Mouse (Mus musculus) kidney, adult 11 months (tissue): Measurements from ENCODE around the gene Nt5dc1.
"Not testable (repeated sequence)": the region's sequence is repeated elsewhere in the genome, so short reads cannot be mapped to it uniquely, and the experiment has no call there.

Experiments used
- DNase-seq: peaks from one replicate; pipeline ENCODE4 v3.0.0; 2022

Nt5dc1 gene

DNA sequence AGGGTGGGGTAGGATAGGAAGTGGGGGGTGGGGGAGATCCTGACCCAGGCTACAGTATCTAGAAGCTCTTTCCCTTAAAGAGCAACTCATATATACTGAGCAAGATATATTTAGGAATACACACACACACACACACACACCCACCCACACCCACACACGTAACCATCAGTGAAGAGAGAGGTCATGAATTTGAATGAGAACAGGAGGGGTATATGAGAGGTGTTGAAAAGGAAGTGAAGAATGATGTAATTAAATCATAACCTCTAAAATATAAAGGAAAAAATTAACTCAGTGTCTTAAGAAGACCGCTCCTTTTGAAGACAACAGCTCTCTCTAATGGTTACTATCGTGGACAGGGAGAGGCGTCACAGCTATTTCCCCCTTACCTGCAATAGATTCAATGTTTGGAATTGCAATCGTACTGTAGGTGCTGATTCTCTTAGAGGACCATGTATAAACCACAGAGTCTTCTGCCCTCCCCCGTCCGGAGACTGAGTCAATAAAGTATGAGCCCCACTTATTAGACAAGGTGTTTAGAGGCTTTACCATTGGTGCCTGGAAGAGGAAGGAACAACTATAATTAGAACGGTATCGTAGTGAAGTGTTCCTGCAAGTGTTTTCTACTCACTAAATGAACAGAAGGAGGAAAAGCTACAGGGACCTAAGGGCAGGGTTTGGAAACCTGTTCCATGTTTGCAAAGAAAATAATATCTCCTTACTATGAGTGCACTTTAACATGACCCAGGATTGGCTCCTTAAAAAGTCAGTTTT, 108.3 kb downstream of the Nt5dc1 start:
- no peak for DNase-seq

DNA sequence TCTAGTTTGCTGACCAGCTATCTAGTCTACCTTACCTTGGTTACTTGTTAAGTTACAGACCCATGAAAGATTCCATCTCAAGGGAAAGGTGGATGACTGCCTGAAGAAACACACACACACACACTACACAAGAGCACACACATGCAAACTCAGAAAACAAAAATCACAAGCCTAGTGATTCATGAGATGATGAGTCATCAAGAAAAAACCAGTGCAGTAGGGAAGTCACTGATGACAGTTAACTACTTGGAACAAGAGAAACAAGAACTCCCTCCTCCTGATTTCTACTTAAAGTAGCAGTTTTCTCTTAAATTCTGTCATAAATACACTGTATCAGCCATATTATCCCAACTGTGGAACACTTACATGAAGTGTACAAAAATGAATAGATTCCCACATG, 111.3 kb downstream of the Nt5dc1 start:
- no peak for DNase-seq

DNA sequence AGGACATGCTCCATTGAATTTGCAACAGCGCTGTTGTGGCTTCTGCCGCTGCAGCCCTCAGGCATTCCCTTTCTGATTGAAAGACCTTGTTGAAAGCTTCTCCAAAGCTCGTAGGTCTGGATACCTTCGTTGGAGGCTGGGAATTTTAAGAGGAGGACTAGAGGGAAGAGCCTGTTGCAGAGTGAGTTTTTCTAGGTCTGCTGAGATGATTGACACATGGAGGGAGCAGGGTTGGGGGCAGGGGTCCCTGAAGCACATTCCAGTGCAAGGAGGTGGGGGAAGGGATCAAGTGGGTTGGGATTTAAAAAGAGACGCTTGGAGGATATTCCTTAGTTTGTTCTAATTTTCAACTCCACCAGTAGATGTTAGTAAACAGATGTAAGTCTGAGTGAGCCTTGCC, 118.0 kb downstream of the Nt5dc1 start:
- DNase-seq: no peak

DNA sequence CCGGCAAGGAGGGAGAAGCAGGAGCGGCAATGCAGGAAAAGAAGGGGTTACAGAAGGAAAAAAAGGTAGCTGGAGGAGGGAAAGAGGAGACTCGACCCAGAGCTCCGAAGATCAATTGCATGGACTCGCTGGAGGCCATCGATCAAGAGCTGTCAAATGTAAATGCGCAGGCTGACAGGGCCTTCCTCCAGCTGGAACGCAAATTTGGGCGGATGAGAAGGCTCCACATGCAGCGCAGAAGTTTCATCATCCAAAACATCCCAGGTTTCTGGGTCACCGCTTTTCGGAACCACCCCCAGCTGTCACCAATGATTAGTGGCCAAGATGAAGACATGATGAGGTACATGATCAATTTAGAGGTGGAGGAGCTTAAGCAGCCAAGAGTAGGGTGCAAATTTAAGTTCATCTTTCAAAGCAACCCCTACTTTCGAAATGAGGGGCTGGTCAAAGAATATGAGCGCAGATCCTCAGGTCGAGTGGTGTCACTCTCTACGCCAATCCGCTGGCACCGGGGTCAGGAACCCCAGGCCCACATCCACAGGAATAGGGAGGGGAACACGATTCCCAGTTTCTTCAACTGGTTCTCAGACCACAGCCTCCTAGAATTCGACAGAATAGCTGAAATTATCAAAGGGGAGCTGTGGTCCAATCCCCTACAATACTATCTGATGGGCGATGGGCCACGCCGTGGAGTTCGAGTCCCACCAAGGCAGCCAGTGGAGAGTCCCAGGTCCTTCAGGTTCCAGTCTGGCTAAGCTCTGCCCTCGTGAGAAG, 120.2 kb downstream of the Nt5dc1 start:
- no peak for DNase-seq

DNA sequence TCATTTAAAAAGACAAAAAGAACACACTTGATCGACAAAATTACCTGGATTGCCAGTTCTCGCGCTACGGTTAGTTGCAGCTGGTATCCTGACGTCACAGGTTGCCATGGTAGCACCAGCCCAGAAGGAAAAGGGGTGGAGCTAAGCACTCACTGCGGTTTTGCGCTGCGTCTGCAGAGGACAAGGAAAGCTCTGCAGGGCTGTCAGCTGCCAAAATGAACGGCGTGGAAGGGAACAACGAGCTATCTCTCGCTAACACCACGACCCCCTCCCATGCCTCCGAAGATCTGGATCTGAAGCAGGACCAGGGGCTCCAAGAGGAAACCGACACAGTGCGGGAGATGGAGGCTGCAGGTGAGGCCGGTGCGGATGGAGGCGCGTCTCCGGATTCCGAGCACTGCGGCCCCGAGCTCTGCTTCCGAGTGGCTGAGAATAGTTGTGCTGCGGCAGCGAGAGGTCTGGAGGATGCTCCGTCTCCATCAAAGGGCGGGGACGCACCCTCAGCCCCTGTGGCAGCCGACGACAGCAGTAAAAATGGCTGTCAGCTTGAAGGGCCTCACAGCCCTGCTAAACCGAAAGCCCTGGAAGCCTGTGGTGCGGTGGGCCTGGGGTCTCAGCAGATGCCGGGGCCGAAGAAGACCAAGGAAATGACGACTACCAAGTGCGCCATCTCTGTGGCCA, 120.9 kb downstream of the Nt5dc1 start, which contains the start of gene Tspyl4:
TSS of gene Tspyl4 (plus strand) at position 144 of the 681 bp plus-strand sequence.
- peak; percentile 92 for DNase-seq

DNA sequence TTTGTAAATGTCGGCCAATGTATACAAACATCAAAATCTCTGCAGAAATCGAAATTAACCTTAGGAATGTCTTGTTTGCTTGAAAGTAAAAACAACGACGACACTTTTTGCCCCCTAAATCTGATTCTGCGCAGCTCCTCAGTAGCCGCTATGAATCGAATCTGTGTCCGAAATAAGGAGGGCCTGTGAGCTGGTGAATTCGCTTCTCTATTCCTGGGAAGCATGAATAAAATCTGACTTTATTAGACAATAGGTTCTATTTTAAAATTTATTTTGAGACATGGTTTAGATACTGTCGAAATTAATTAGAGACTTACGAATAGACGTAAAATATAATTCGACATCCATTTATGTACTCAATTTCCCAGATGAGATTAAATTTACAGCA, 121.4 kb downstream of the Nt5dc1 start:
- no peak for DNase-seq

DNA sequence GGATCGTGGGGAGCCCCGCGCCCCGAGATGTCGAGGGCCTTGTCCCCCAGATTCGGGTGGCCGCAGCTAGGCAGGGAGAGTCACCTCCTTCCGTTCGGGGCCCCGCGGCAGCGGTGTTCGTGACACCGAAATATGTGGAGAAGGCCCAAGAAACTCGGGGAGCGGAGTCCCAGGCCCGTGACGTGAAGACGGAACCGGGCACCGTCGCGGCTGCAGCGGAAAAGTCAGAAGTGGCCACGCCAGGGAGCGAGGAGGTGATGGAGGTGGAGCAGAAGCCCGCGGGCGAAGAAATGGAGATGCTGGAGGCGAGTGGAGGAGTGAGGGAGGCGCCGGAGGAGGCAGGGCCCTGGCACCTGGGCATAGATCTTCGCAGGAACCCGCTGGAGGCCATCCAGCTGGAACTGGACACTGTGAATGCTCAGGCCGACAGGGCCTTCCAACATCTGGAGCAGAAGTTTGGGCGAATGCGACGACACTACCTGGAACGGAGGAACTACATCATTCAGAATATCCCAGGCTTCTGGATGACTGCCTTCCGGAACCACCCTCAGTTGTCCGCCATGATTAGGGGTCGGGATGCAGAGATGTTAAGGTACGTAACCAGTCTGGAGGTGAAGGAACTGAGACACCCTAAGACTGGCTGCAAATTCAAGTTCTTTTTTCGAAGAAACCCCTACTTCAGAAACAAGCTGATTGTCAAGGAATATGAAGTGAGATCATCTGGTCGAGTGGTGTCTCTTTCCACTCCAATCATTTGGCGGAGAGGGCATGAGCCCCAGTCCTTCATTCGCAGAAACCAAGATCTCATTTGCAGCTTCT, 135.7 kb downstream of the Nt5dc1 start:
- peak; percentile 69 for DNase-seq

DNA sequence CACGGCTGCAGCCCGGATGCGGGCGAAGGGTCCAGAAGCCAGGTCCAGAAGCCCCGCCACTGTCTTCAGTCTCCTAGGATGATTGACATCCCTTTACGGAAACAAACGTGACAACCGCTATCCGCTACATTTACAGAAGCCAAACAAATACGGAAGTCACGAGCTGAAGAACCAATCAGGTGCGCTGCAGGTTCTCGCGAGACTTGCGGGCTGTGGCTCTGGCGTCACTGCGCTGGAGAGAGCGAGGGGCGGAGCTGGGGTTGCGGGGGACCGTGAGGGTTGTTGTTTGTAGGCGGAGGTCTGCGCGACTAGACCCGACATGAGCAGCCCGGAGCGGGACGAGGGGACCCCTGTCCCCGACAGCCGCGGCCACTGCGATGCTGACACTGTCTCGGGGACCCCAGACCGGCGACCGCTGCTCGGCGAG, 136.4 kb downstream of the Nt5dc1 start, which contains the start of gene Tspyl1:
TSS of gene Tspyl1 (plus strand) at position 229 of the 427 bp plus-strand sequence.
- DNase-seq: peak; percentile 97

DNA sequence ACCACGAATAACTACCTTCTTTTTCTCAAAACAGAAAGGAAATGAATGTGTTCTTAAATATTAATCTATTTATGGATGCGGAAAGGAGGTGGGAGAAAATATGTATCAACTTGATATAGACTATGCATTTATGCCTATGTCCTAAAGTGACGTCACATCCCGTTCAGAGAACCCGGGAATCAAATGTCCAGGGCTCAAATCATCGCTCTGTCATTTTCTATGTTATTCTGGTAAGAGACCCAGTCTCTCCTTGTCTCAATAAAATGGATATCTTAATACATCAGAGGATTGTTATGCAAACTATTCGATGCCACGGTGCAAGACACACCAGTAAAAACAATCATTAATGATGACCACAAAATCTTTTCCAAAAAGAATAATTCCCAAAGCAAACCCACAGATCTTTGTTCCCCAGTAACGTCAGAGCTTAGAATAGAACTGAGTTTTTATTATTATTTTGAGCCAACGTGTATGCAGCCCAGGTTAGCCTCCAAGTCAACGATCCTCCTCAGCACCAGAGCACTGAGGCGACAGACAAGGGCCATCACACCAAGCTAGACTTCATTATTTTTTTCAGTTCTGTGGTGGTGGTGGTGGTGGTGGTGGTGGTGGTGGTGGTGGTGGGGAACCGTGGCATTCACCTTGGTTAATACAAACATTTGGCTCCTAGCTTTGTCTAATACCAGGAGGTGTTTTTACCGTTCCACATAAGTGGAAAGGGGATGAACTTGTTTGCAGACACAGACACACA, 137.0 kb downstream of the Nt5dc1 start:
- no peak for DNase-seq

DNA sequence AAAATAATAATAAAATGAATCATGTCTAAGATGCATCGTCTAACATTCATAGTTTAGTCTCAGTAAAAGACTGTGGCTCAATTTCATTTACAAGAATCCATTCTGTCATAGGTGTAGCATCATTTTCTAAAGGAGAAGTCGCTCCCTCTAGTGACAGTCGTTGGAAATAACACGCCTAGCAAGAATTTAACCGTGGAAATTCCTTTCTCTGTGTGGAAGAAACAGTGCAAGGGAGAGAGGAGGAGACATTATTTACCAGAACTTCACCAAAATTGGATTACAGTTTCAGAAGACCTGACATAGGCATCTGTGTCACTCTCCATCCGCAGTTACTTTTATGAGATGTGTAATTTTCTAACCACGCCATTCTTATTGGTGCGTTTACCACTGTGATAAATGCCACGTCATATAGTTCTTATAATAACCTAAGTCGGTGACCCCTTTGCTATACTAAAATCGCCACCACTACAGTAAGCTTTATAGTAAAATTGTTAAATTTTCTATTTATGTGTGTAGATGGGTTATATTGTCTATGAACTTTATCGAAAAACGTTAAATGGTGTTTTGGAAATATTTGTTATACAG, 137.7 kb downstream of the Nt5dc1 start:
- peak; percentile 48 for DNase-seq

DNA sequence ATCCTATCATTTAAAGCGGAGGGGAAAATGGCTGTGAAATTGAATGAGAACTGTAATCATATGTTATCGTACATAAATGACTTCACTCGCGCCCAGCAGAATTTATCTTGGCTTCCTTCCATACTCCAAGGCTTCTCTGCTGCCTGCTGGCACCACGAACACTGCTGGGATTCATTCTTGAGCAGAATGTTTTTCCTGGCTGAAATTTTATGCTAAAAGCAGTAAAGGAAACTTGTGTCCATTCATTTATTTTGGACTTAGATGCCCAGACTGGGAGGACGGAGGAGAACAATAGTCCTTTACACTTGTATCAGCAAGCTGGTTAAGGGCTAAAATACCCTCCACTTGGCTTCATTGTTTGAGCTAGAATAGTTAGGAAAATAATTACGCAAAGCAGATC, 146.7 kb downstream of the Nt5dc1 start:
- no peak for DNase-seq

DNA sequence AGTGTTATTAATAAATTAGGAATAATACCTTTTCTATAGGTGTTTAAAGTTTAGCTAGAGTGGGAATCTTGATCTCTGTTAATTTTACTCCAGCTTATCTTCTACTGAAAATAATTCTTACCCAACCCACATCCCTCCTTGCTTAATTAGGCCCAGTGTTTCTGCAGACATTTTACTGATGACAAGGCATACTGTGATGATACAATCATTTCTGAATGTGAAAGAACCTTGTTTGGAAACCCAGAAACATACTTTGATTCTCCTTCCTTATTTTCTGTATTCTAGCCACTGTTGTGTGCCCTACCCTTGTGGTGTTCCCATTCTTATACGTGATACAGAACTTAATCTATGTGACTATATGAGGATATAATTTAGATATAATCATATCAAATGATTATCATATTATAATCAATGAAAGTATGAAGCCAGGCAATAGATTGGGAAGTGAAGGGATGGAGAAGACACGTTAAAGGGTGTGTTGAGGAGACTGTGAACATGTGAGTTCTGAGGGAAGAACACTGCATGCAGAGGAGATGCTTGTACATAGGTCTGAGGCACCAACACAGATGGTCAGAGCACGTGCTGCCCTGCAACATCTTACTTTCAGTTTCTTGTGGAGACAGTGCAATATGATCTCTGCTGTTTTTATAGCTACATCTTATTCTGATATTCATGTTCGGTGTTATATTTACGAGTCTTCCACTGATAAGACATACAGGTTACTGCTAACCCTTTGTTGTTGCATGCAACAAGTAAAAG, 150.9 kb downstream of the Nt5dc1 start:
- DNase-seq: no peak

DNA sequence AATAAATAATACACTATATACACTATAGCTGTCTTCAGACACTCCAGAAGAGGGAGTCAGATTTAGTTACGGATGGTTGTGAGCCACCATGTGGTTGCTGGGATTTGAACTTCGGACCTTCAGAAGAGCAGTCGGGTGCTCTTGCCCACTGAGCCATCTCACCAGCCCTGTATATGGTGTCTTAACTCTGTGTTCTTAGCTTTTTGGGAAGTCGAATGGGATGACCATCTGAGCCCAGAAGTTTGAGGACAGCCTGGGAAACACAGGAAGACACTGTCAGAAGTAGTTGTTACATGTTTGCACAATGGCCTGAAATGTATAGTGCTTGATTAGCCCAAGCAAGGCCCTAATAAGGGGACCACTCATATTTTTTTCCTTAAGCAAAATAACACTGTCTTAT, 153.2 kb downstream of the Nt5dc1 start:
- DNase-seq: no peak

DNA sequence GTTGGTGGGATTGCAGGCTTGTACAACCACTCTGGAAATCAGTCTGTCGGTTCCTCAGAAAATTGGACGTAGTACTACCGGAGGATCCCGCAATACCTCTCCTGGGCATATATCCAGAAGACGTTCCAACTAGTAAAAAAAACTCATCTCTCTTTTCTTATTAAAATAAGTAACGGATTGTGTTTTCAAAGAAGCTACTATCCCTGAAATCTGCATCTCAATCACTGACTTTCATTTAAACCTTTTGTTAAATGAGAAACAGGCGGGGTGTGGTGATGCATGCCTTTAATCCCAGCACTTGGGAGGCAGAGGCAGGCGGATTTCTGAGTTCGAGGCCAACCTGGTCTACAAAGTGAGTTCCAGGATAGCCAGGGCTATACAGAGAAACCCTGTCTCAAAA, 165.5 kb downstream of the Nt5dc1 start:
- DNase-seq: not testable (repeated sequence)

DNA sequence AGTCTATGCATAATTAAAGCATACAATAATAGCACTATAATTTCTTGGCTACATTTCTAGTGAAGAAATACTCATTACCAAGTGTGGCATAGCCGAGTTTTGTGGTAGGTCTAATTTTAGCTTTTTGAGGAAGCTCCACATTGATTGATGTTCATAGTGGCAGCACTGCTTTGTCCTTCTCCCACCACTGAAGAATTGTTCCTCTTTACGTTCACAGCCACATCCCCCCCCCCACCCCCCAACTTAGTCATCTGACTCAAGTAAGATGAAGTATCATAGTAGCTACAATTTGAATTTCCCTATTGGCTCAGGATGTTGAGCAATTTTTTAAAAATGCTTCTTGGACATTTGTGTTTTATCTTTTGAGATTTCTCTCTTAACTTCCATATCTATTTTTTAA, 168.8 kb downstream of the Nt5dc1 start:
- DNase-seq: no peak

DNA sequence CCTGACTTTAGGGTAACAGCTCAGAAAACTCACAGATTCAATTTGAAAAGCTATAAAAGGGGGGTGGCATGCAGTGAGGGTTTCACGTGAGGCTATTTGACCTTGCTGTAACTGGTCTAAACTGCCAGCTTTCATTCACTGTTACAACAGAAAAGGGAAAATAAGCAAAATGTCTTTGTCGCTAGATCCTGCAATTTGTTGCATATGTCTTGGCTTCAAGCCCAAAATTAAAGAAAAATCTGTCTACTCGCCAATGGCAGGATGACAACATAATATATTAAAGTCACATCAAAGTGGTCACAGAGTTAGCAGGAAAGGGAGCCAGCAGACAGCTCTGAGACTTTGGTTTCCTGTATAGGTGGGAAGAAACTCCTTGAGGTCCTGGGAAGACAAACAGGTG, 170.6 kb downstream of the Nt5dc1 start:
- no peak for DNase-seq

DNA sequence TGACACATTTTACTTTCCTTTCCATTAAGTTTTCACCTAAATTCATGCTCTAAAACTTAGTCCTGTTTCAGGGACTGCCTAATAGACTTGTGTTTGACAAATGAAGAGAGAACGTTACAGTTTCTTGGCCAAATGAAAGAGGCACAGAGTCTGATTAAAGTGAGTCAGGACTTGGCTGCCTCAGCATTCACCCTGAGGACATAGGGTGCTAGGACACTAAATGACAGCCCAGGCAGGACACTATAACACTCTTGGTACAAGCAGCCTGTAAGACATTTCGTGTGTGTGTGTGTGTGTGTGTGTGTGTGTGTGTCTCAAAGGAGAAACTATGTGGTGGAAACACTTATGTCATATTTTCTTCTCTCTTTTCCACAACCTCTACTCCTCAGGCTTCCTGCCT, 172.2 kb downstream of the Nt5dc1 start:
- DNase-seq: no peak

DNA sequence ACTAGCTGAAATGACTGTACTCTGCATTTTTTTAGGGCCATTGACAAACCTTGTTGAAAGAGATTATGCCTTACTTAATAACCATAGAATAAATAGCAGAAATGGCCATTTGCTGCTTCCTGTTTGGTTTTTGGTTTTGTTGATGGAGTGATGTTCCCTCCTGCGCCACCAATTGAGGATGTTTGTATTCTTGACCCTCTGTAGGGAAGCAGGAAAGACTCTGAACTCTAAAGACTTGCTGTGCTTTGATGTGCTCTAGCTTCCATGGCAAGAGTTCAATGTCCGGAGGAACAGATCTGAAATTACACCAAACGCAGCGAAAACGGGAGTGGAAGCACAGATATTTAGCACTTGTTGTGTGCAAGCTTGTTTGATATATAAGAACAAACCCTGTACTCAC, 173.6 kb downstream of the Nt5dc1 start:
- DNase-seq: no peak

DNA sequence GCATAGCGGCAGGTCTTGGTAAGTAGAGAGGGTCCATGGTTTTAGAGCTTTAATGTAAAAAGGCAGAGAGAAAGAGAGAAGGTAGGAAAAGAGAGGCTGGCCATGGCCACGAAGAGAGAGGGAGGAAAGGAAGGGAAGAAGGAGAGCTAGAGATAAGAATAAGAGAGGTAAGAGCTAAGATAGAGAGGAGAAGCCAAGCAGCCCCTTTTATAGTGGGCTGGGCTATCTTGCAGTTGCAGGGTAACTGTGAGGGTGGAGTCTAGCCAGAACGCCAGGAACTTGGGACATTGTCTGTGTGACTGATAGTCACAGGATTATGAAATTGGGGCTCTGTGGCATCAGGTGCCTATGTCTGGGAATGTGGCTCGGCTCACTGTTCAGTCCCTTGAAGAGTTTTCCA, 179.8 kb downstream of the Nt5dc1 start:
- DNase-seq: no peak
